Mouse (Mus musculus) urinary bladder, postnatal 10 days (tissue): Measurements from ENCODE around the gene Mapkbp1.

Experiments used
- DNase-seq: peaks from one replicate; pipeline ENCODE4 v3.0.0; 2022; ENCODE audit warnings: low spot score

The Mapkbp1 gene

GRCm38 (mm10) chr2:120008672-120009071 is 36.2 kb downstream of the Mapkbp1 start:
- DNase-seq = no peak

- DNase-seq = no peak
These were observed 39.1 kb downstream of the Mapkbp1 start for GRCm38 (mm10) chr2:120011462-120012200.

- DNase-seq = no peak
These were observed 40.4 kb downstream of the Mapkbp1 start for GRCm38 (mm10) chr2:120012924-120013323.

GRCm38 (mm10) chr2:120013831-120014486 is 41.5 kb downstream of the Mapkbp1 start:
- DNase-seq = no peak

- no peak for DNase-seq
These were observed 43.4 kb downstream of the Mapkbp1 start for GRCm38 (mm10) chr2:120015882-120016281.

- no peak for DNase-seq
These were observed 45.1 kb downstream of the Mapkbp1 start for GRCm38 (mm10) chr2:120017599-120017998.

- DNase-seq = no peak
These were observed 51.8 kb downstream of the Mapkbp1 start for GRCm38 (mm10) chr2:120024337-120024736.

GRCm38 (mm10) chr2:120026984-120027949 is 54.8 kb downstream of the Mapkbp1 start, which contains the start of the genes Jmjd7 and Gm28042:
Gene Jmjd7, plus strand, starts transcription at chr2:120027483.
Gene Gm28042, plus strand, starts transcription at chr2:120027493.
- peak; percentile 70 for DNase-seq

GRCm38 (mm10) chr2:120027950-120028331 is 55.4 kb downstream of the Mapkbp1 start:
- no peak for DNase-seq

- no peak for DNase-seq
These were observed 57.9 kb downstream of the Mapkbp1 start for GRCm38 (mm10) chr2:120030380-120030779.

- no peak for DNase-seq
These were observed 60.4 kb downstream of the Mapkbp1 start, which contains the start of gene Pla2g4b for GRCm38 (mm10) chr2:120032726-120033467. Gene Pla2g4b, plus strand, starts transcription at chr2:120033417.

- no peak for DNase-seq
These were observed 61.2 kb downstream of the Mapkbp1 start for GRCm38 (mm10) chr2:120033726-120034125.

GRCm38 (mm10) chr2:120037744-120038143 is 65.2 kb downstream of the Mapkbp1 start:
- DNase-seq = no peak

- DNase-seq = no peak
These were observed 68.5 kb downstream of the Mapkbp1 start for GRCm38 (mm10) chr2:120040991-120041390.

- DNase-seq = no peak
These were observed 71.7 kb downstream of the Mapkbp1 start for GRCm38 (mm10) chr2:120044101-120044603.

- no peak for DNase-seq
These were observed 72.2 kb downstream of the Mapkbp1 start for GRCm38 (mm10) chr2:120044676-120045075.

GRCm38 (mm10) chr2:120046486-120047310 is 74.2 kb downstream of the Mapkbp1 start:
- no peak for DNase-seq

GRCm38 (mm10) chr2:120048173-120048572 is 75.7 kb downstream of the Mapkbp1 start:
- no peak for DNase-seq

- DNase-seq = no peak
These were observed 77.3 kb downstream of the Mapkbp1 start for GRCm38 (mm10) chr2:120049632-120050274.

GRCm38 (mm10) chr2:120051405-120051804 is 78.9 kb downstream of the Mapkbp1 start:
- no peak for DNase-seq
